Mouse (Mus musculus) left cerebral cortex, adult 2 months (tissue): ENCODE results near the gene Flvcr1. TPM values are rescaled to one million over a fixed set of nuclear protein-coding genes. Genes with fewer than 3 reads are reported as not detected.

Experiments
- DNase-seq, 2 experiments: peaks; one replicate each; pipeline ENCODE4 v3.0.0; 2021 to 2022; ENCODE audit warnings: low spot score in 2 of 2, mixed read lengths in 1 of 2; ENCODE audit errors: extremely low spot score in 1 of 2
- H3K27ac ChIP-seq: fragments of 200-600 bp; 2 replicates; pipeline ENCODE4 v1.8.1; 2022
- H3K4me3 ChIP-seq: fragments of 200-600 bp; 2 replicates; pipeline ENCODE4 v1.8.1; 2022
- CTCF ChIP-seq: fragments of 200-600 bp; IDR thresholded peaks from 2 replicates; pipeline ENCODE4 v1.8.1; 2022; ENCODE audit warnings: antibody characterized with exemption, mild to moderate bottlenecking, moderate library complexity
- intact Hi-C: fragments of 180-260 bp; cut with DNase I; formaldehyde crosslinking; loops from one replicate; pipeline ENCODE4 v1.15.1; 2025
- long read RNA-seq, 2 experiments: library from polyadenylated mRNA; stranded (forward); transcript quantifications; one replicate each; pipeline ENCODE4 v2.0.0; 2021; ENCODE audit warnings: borderline mapping rate in 2 of 2
- total RNA-seq, 2 experiments: library from RNA; stranded (reverse); gene quantifications; 2 replicates each; pipeline ENCODE4 v1.2.3; 2021

Flvcr1 gene
- 10 to 100 TPM; 14.4 to 16.8 TPM for total RNA-seq
- long read RNA-seq, experiment 1, full-length matches to known transcripts: 7 of 8 reads
- long read RNA-seq, experiment 1, partial matches to known transcripts: 0 of 8 reads
- long read RNA-seq, experiment 1, other reads (novel, unspliced or antisense): 1 of 8 reads
- long read RNA-seq, experiment 2, full-length matches to known transcripts: 6 of 9 reads
- long read RNA-seq, experiment 2, partial matches to known transcripts: 0 of 9 reads
- long read RNA-seq, experiment 2, other reads (novel, unspliced or antisense): 3 of 9 reads

GRCm38 (mm10) chr1:191026021-191026713 is at the start of gene Flvcr1:
Gene Flvcr1 (minus strand): TSS chr1:191026158.
- intact Hi-C loops: loop anchor here (2.0 to 5.0 kb wide), 2 partner anchors 37 to 691 kb away; partner anchors contain the start of genes Lpgat1, Nsl1 and Tatdn3
- Histone ChIP-seq H3K27ac (peak within 1 kb of the TSS; percentile 94), H3K4me3 (peak within 1 kb of the TSS; percentile 76)
- peak; percentile 97 to 99 for DNase-seq
- no peak; the same call in none of the 2 replicates for TF ChIP-seq CTCF

- peak; percentile 88 for TF ChIP-seq CTCF
- Histone ChIP-seq H3K4me3 (no peak overlapping the region), H3K27ac (no peak overlapping the region)
- peak; percentile 39 to 40 for DNase-seq
- intact Hi-C loops: loop anchor here (2.0 to 5.0 kb wide), 2 partner anchors 73 to 131 kb away; no protein-coding TSS in a partner anchor
These were observed 49.4 kb upstream of the Flvcr1 start for GRCm38 (mm10) chr1:191075199-191075883.

GRCm38 (mm10) chr1:191073486-191073885 is 47.5 kb upstream of the Flvcr1 start:
- TF ChIP-seq CTCF: no peak
- H3K27ac ChIP-seq: no peak overlapping the region
- H3K4me3 ChIP-seq: no peak overlapping the region
- DNase-seq: no peak
- intact Hi-C loops: no loop called here

GRCm38 (mm10) chr1:191073001-191073400 is 47.0 kb upstream of the Flvcr1 start:
- Histone ChIP-seq H3K4me3 (no peak overlapping the region), H3K27ac (no peak overlapping the region)
- no peak for DNase-seq
- no peak for TF ChIP-seq CTCF
- intact Hi-C loops: no loop called here

- DNase-seq: no peak
- H3K27ac ChIP-seq: no peak overlapping the region
- intact Hi-C loops: no loop called here
- no peak overlapping the region for H3K4me3 ChIP-seq
- no peak for TF ChIP-seq CTCF
These were observed 46.5 kb upstream of the Flvcr1 start for GRCm38 (mm10) chr1:191072329-191072913.

- DNase-seq: no peak
- intact Hi-C loops: no loop called here
- Histone ChIP-seq H3K4me3 (no peak overlapping the region), H3K27ac (no peak overlapping the region)
- TF ChIP-seq CTCF: no peak
These were observed 45.7 kb upstream of the Flvcr1 start for GRCm38 (mm10) chr1:191071613-191072012.

GRCm38 (mm10) chr1:191070259-191070658 is 44.3 kb upstream of the Flvcr1 start:
- intact Hi-C loops: no loop called here
- Histone ChIP-seq H3K4me3 (no peak overlapping the region), H3K27ac (no peak overlapping the region)
- TF ChIP-seq CTCF: no peak
- no peak for DNase-seq

GRCm38 (mm10) chr1:191068377-191068776 is 42.4 kb upstream of the Flvcr1 start:
- H3K27ac ChIP-seq: no peak overlapping the region
- no peak overlapping the region for H3K4me3 ChIP-seq
- TF ChIP-seq CTCF: peak; percentile 8
- DNase-seq: no peak
- intact Hi-C loops: no loop called here

DNA sequence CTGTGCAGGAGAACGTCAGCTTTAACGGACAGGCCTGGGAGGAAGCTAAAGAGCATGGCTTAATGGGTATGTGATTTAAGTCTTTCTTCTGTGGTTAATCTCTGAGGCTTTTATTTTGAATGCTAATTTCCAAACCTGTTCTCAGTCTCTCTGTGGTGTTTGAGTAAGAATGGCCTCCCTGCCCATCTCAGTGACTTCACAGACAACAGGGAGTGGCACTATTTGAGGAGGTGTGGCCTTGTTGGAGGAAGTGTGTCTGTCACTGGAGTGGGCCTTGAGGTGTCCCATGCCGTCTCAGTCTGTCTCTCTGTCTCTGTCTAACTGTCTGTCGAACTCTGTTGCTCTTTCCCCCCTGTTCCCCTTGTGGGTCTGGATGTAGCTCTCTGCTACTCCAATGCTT is 39.2 kb upstream of the Flvcr1 start:
- DNase-seq: no peak
- H3K27ac ChIP-seq: no peak overlapping the region
- no peak overlapping the region for H3K4me3 ChIP-seq
- intact Hi-C loops: no loop called here
- no peak for TF ChIP-seq CTCF

DNA sequence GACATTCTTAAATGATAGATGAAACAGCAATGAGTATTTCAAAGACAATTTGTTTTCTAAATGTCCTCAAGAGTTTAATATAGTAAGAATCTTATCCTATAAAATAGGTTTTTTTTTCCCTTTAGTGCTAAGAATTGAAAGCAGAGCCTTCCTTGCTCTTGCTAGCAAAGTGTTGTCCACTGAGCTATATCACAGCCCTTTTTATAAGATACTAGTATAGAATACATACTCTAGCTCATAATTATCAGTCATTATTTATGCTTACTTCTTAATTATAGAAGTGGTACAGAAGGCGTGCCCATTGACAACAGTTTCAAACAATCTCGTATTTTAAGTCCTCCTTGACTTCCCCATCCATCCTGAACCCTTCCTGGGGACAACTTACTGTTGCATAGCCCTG is 38.6 kb upstream of the Flvcr1 start:
- no peak overlapping the region for H3K4me3 ChIP-seq
- TF ChIP-seq CTCF: no peak
- no peak for DNase-seq
- H3K27ac ChIP-seq: no peak overlapping the region
- intact Hi-C loops: no loop called here

GRCm38 (mm10) chr1:191063700-191064099 is 37.7 kb upstream of the Flvcr1 start:
- no peak overlapping the region for H3K27ac ChIP-seq
- H3K4me3 ChIP-seq: no peak overlapping the region
- DNase-seq: no peak
- TF ChIP-seq CTCF: no peak
- intact Hi-C loops: loop anchor here (2.0 kb wide), 1 partner anchor 37 kb away; the partner anchor contains the start of gene Flvcr1
